Mouse (Mus musculus) hindbrain, embryonic 12.5 days (tissue): ENCODE measurements around the gene Bnc2. TPM values are rescaled to one million over a fixed set of nuclear protein-coding genes. Genes with fewer than 3 reads are reported as not detected.

Experiments
- ATAC-seq: fragments of 200-750 bp; cut with Nextera tagmentation; 2 replicates; pipeline ENCODE4 v1.8.0; 2017; ENCODE audit warnings: moderate TSS enrichment; ENCODE audit not compliant: low FRiP score
- H3K27ac ChIP-seq: fragments of 300-500 bp; sonication (generic); 2 replicates; pipeline ENCODE4 v1.5.1; 2016; ENCODE audit warnings: mild to moderate bottlenecking
- H3K27me3 ChIP-seq: fragments of 300-500 bp; sonication (generic); 2 replicates; pipeline ENCODE4 v1.6.1; 2016; ENCODE audit warnings: mild to moderate bottlenecking
- H3K36me3 ChIP-seq: fragments of 300-500 bp; sonication (generic); 2 replicates; pipeline ENCODE4 v1.6.1; 2016; ENCODE audit warnings: mild to moderate bottlenecking
- H3K4me1 ChIP-seq: fragments of 300-500 bp; sonication (generic); 2 replicates; pipeline ENCODE4 v1.6.1; 2016
- H3K4me2 ChIP-seq: fragments of 300-500 bp; sonication (generic); replicated peaks from 2 replicates; pipeline ENCODE4 v1.6.1; 2016; ENCODE audit warnings: mild to moderate bottlenecking
- H3K4me3 ChIP-seq: fragments of 300-500 bp; sonication (generic); 2 replicates; pipeline ENCODE4 v1.5.1; 2016; ENCODE audit warnings: mild to moderate bottlenecking
- H3K9ac ChIP-seq: fragments of 300-500 bp; sonication (generic); 2 replicates; pipeline ENCODE4 v1.6.1; 2016; ENCODE audit warnings: mild to moderate bottlenecking, moderate library complexity
- H3K9me3 ChIP-seq: fragments of 300-500 bp; sonication (generic); replicated peaks from 2 replicates; pipeline ENCODE4 v1.6.1; 2016; ENCODE audit warnings: mild to moderate bottlenecking
- WGBS: fragments of 180-500 bp; shearing (Covaris S2); methylation state at CpG from one replicate; pipeline ENCODE4 v1.1.7; 2016; 5-methylcytosine and 5-hydroxymethylcytosine counted together
- polyA plus RNA-seq: library from polyadenylated mRNA; unstranded; fragments of >200 nt; fragmentation: Nextera tagmentation; extraction: Ambion mirVana; gene quantifications from 2 replicates; pipeline ENCODE4 v1.2.1, GENCODE M21; 2016

Gene Bnc2
- polyA plus RNA-seq, 1 experiment from 2014 or later = 19.2 TPM

DNA sequence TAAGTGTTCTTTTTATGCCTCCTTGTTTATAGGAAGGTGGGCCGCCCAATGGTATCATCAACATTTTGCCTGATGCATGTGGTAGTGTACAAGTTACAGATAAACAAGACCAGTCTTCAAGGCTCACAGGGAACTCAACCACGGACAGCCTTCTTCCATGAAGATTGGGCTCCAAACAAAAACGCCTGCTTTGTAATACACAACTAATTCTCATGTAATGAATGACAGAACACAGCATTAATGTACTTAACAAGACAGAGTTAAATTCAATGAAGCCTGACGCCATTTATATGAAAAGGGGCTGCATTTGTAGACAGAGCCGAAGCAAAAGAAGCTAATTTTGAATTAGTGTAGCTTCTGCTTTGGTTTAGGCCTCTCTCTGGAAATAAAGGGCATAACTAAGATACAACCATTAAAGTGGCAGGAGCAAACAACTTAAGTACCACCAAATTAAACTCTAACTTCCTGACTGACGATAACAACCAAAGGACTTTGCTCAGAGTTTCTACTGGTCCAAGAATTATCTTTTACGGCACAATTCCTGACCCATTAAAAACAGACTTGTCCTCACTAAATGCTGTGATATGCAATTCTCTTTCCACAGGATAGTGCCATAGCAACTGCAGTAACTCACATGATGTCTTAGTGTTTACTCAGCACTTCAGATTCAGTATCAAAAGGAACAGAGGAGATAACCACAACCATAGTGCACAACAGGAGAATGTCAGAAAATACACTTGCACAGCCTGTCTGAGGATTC, 225.6 kb downstream of the Bnc2 start:
- Histone ChIP-seq H3K4me3 (no peak overlapping the region), H3K9me3 (no peaks in the 10 kb centered on the region), H3K36me3 (no peaks in the 10 kb centered on the region), H3K27me3 (no peaks in the 10 kb centered on the region), H3K4me1 (peaks cover under 1% of the 10 kb centered on the region; the same call in 1 of the 2 replicates), H3K4me2 (no peak overlapping the region), H3K27ac (no peak overlapping the region), H3K9ac (no peak overlapping the region)
- no peak for ATAC-seq
- WGBS = 82% methylated on average over 7 of the region's 7 CpGs

DNA sequence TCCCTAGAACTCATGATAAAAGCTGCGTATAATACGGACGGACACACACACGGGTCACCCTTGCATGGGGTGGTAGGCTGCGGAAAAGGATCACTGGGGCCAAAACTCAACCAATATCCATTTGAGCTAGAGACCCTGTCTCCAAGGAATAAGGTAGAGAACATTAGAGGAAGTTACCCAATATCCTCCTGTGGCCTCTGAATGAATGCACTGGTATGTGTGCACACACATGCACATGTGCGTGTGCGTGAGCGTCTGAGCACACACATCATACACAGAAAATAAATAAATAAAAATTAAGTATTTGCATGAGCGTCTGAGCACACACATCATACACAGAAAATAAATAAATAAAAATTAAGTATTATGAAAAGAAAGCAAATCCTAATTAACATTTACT, 241.8 kb downstream of the Bnc2 start:
- Histone ChIP-seq H3K27me3 (no peaks in the 10 kb centered on the region), H3K36me3 (no peaks in the 10 kb centered on the region), H3K27ac (no peak overlapping the region), H3K4me3 (no peak overlapping the region), H3K9ac (no peak overlapping the region), H3K4me2 (no peak overlapping the region), H3K9me3 (no peaks in the 10 kb centered on the region), H3K4me1 (peaks cover 8% of the 10 kb centered on the region)
- ATAC-seq = no peak
- 91% methylated on average over 9 of the region's 9 CpGs for WGBS

DNA sequence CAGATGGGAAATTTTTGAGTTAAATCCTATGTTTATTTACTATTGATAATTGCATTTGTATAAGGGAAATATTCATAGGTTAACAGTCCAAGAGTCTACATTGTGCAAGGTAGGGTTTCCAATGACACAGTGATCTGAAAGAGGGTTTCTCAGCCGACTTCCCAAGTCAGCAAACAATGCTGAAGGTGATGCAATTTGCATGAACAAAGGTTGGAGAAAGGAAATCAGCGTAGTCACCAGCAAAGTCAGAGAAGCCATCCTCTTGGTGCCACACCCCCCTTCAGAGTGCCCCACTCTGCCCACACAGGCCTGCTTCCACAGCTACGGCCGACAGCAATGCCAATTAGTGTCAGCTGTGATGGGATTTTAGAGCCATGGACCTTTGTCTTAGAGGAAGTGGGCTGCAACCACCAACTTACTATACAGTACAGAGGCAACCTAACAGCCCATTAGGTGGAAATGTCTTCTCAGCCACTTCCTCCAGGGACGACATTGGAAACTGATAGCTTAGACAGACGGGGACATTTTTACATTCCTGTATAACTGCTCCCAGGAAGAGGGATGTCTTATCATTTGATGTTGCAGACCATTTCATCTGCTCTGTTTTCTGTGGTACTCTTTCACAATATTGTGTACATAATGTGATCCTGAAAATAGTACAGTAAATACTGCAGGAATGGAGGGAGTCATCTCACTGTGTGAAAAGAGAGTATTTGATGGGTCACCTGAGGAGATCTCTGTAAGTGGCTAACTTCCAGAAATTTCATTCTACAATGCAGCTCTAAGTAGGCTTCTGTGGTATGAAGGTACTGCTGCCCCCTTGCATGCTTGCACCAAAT, 243.2 kb downstream of the Bnc2 start:
- H3K9ac ChIP-seq = no peak overlapping the region
- no peaks in the 10 kb centered on the region for H3K36me3 ChIP-seq
- no peaks in the 10 kb centered on the region for H3K9me3 ChIP-seq
- no peak overlapping the region for H3K4me3 ChIP-seq
- 61% methylated on average over 6 of the region's 6 CpGs for WGBS
- H3K4me2 ChIP-seq = no peak overlapping the region
- H3K27me3 ChIP-seq = no peaks in the 10 kb centered on the region
- no peak for ATAC-seq
- peaks cover 8% of the 10 kb centered on the region for H3K4me1 ChIP-seq
- no peak overlapping the region for H3K27ac ChIP-seq

DNA sequence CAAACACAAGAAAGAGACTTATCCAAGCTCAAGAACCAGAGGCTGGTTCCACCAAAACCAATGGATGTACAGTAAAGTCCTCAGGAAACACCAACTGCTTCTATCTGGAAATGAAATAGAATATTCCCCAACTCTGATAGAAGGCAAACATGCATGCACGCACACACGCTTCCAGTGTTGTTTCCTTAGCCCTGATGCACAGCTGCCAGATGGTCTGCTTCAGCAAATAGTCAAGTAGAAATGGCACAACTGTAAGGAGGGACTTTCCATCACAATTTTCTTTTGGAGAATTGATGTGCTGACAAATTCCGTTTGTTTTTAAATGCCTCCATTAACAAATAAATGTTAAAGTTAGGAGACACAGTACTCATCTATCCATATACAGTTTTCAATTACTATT, 247.1 kb downstream of the Bnc2 start:
- ATAC-seq = no peak
- Histone ChIP-seq H3K9me3 (no peaks in the 10 kb centered on the region), H3K36me3 (no peaks in the 10 kb centered on the region), H3K4me2 (no peak overlapping the region), H3K4me3 (no peak overlapping the region), H3K9ac (no peak overlapping the region), H3K27ac (no peak overlapping the region), H3K4me1 (peaks cover 8% of the 10 kb centered on the region), H3K27me3 (no peaks in the 10 kb centered on the region)
- 88% methylated on average over 3 of the region's 3 CpGs for WGBS

DNA sequence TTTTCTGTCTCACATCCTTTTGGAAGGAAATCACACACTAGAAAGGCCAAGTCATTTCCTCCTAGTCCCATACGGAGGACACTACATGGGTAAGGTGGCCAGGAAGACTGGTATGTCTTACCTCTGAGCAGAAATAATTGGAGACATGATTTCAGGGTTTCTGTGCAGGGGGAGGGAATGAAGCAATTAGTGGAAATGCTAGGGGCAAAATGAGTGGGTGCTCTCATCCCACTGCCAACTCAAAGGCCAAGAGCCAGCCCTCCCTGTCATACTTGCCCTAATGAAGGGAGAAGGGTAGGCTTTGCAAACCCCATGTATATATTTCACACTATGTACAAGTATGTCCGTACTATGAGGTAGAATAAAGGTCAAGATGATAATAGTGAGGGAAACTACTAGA, 263.6 kb downstream of the Bnc2 start:
- Histone ChIP-seq H3K36me3 (no peaks in the 10 kb centered on the region), H3K9me3 (no peaks in the 10 kb centered on the region), H3K27me3 (no peaks in the 10 kb centered on the region), H3K4me1 (peaks cover 4% of the 10 kb centered on the region; the same call in 1 of the 2 replicates), H3K4me3 (no peak overlapping the region), H3K27ac (no peak overlapping the region), H3K9ac (no peak overlapping the region), H3K4me2 (no peak overlapping the region)
- ATAC-seq = no peak
- WGBS = 86% methylated on average over 2 of the region's 2 CpGs

DNA sequence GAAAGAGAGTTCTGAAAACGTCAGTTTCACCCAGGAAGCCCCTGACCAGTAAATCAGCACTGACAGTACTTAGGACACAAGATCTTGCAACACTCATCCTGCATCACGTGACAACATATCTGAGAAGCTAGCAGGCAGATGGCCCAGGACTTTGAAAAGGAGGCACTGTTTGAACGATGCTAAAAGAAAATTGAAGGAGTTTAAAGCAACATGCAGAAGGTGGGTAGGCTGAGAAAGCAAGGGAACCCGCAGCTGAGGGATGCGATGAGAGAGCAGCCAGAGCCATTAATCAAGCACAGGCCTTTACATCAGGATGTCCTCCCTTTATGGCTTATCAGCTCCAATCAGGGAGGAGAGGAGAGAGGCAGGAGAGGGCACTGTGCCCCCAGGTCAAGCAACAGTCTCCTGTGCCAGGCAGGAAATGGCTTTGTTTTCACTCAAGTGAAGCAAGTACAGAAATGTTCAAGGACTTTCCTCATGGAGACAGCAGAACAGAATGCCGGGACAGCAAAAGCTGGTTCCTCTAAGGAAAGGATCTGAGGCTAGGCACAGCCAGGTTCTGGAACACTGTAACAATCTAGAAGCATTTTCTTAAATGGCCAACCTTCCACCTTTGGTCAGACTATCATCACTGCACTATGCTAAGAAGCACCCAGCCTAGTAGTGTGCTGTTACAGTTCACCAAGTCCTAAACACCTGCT, 267.6 kb downstream of the Bnc2 start:
- Histone ChIP-seq H3K9me3 (no peaks in the 10 kb centered on the region), H3K36me3 (no peaks in the 10 kb centered on the region), H3K4me2 (no peak overlapping the region), H3K27ac (no peak overlapping the region), H3K9ac (no peak overlapping the region), H3K4me1 (peaks cover 4% of the 10 kb centered on the region; the same call in 1 of the 2 replicates), H3K4me3 (no peak overlapping the region), H3K27me3 (no peaks in the 10 kb centered on the region)
- no peak for ATAC-seq
- 58% methylated on average over 6 of the region's 6 CpGs for WGBS

DNA sequence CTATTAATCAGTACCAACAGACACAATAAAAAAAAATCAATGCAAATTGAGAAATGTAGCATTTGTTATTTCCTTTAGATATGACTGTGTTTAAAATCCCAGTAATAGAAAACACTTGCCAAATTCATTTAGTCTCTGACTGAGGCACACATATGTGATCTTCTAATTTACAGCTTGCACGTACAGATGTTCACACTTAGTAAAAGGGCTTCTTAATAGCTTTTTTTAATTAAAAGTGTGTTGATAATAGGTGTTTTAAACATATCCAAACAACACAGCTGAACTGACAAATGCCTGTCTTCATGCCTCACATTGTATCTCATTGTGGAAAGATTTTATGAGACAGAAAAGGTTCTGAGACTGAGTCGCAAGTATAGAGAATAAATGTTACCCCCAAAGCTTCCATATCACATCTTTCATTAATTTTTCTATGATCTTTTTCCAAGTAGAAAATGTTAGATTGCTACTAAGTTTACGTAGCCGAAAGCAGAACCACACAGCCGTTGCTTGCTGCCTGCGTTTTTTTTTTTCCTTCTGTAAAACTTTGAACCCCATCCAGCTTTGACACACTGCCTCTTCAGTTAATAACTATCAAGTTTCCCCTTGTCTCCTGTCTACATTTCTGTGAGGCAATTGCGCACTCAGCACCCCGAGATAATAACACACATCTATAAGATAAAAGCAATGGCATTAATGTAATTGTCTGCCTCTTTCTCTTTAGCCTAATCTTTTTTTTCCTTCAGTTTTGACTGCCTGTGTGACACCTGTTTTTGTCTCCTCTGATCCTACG, 271.5 kb downstream of the Bnc2 start:
- Histone ChIP-seq H3K4me1 (peaks cover 6% of the 10 kb centered on the region), H3K9me3 (no peaks in the 10 kb centered on the region), H3K4me2 (no peak overlapping the region), H3K9ac (no peak overlapping the region), H3K4me3 (no peak overlapping the region), H3K36me3 (no peaks in the 10 kb centered on the region), H3K27me3 (no peaks in the 10 kb centered on the region), H3K27ac (no peak overlapping the region)
- 68% methylated on average over 9 of the region's 9 CpGs for WGBS
- no peak for ATAC-seq

DNA sequence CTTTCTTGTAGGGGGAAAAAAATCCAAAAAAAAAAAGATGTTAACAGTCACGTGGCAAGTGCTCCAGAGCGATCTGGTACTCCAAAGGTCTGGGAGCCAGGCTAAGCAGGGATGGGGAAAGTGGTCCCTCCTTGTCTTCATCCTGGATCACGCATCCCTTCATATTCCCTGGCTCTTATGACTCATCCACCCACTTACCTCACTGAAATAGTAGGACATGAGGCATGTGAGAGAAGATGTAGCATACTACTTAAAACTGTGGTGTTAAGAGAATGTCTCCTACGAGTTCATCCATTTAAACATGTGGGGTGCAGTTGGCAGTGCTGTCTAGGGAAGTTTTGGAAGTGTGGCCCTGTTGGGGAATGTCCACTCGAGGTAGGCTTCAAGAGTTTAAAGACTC, 286.1 kb downstream of the Bnc2 start:
- WGBS = 88% methylated on average over 5 of the region's 5 CpGs
- Histone ChIP-seq H3K4me2 (no peak overlapping the region), H3K9me3 (no peaks in the 10 kb centered on the region), H3K27ac (no peak overlapping the region), H3K9ac (no peak overlapping the region), H3K27me3 (no peaks in the 10 kb centered on the region), H3K36me3 (no peaks in the 10 kb centered on the region), H3K4me3 (no peak overlapping the region), H3K4me1 (no peaks in the 10 kb centered on the region)
- no peak for ATAC-seq

DNA sequence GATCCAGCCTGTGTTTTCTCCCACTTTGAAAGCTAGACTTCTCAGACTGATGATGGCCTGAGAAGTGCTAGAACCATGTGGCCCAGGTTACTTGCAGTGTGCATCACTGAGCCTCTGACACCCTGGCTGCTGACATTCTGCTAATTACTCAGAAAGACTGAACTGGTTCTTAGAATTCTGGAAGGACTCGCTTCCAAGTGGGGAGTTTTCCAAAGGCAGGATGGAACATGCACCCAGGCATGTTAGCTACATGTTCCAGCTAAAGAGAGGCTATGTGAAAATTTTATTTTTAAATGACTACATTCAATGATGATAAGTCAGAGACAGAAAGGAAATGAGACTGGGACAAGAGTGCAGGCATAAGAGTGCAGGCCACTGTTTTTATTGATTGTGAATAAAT, 289.9 kb downstream of the Bnc2 start:
- Histone ChIP-seq H3K4me3 (no peak overlapping the region), H3K27ac (no peak overlapping the region), H3K4me1 (no peaks in the 10 kb centered on the region), H3K9me3 (no peaks in the 10 kb centered on the region), H3K9ac (no peak overlapping the region), H3K36me3 (no peaks in the 10 kb centered on the region), H3K4me2 (no peak overlapping the region), H3K27me3 (no peaks in the 10 kb centered on the region)
- no peak for ATAC-seq
- 87% methylated on average over 1 of the region's 1 CpGs for WGBS

DNA sequence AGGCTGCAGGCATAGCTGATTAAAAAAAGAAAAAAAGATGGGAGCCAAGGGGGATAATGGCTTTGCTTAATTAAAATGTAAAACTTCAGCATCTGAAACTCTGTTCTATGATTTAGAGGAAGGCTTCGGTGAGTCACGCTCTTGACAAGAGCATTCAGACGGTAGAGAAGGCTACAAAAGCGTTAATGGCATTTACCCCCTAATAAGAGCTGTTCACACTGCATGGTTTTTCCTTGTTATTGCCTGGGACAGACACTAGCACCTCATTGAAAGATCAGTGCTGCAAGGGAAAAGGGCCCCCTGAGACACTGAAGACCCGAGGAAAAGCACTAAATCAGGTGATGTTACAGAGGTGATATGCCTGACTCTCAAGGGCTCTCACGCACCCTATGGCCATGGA, 295.8 kb downstream of the Bnc2 start:
- Histone ChIP-seq H3K27ac (no peak overlapping the region), H3K36me3 (no peaks in the 10 kb centered on the region), H3K27me3 (no peaks in the 10 kb centered on the region), H3K9me3 (no peaks in the 10 kb centered on the region), H3K4me3 (no peak overlapping the region), H3K4me2 (no peak overlapping the region), H3K9ac (no peak overlapping the region), H3K4me1 (peaks cover 9% of the 10 kb centered on the region)
- ATAC-seq = no peak
- WGBS = 64% methylated on average over 6 of the region's 6 CpGs

DNA sequence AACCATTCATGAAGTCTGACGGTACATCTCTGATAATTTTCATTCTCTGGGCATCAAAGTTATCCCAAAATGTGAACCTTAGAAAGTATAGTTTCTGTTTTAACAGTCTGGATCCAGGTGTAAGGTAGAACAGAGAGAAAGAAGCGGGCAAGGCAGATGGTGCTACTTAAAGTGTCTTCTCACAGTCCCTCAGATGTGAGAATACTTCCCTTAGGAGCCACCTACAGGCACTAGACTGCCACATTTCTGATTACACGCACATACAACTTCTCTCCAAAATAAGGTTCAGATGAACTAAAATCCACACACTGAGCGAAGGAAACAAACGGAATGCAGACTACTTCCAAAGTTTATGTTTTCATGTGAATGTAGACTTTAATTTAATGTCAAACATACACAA, 297.6 kb downstream of the Bnc2 start:
- WGBS = 85% methylated on average over 5 of the region's 5 CpGs
- no peak overlapping the region for H3K4me2 ChIP-seq
- no peak overlapping the region for H3K4me3 ChIP-seq
- no peaks in the 10 kb centered on the region for H3K27me3 ChIP-seq
- no peaks in the 10 kb centered on the region for H3K36me3 ChIP-seq
- H3K4me1 ChIP-seq = peaks cover 9% of the 10 kb centered on the region
- no peak overlapping the region for H3K9ac ChIP-seq
- no peaks in the 10 kb centered on the region for H3K9me3 ChIP-seq
- ATAC-seq = no peak
- H3K27ac ChIP-seq = no peak overlapping the region
